Mouse (Mus musculus): ENCODE results near the gene Eif2a.

The Eif2a gene

GRCm38 (mm10) chr3:58525652-58526407 lies at the start of gene Eif2a, which contains the start of gene Serp1:
Gene Eif2a, plus strand, starts transcription at chr3:58525821.
Gene Serp1, minus strand, starts transcription at chr3:58525892.
- DNase-seq (ENCODE audit: extremely low spot score): peak; percentile 95

DNA sequence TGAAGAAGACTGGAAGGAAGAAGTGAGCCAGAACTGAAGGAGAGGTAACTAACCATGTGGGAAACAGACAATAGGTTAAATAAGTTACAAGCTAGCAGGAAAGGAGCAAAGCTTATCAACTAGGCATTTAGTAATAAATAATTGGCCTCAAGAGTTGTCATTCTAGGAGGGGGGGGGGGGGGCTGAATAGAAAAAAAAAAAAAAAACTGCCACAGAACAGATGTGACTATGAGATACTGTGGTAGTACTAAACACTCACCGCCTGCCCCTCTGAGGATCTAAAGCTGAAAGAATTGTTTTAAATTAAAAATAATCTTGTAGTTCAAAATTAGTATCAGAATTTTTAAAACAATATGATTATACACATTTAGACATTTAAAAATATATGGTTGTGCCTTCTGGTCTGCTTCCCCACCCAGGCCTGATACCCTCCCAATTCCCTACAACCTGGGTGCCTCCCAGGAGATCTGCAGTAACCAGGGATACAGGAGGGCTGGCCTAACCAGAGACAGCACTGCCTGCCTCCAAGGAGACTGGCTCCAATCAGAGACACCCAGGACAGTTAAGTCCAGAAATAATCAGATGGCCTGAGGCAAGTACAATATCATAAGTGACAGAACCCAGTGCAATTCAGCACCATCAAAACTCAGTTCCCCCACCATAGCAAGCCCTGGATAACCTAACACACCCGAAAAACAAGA lies 46.7 kb upstream of the Eif2a start:
- no peak for DNase-seq (ENCODE audit: extremely low spot score)

DNA sequence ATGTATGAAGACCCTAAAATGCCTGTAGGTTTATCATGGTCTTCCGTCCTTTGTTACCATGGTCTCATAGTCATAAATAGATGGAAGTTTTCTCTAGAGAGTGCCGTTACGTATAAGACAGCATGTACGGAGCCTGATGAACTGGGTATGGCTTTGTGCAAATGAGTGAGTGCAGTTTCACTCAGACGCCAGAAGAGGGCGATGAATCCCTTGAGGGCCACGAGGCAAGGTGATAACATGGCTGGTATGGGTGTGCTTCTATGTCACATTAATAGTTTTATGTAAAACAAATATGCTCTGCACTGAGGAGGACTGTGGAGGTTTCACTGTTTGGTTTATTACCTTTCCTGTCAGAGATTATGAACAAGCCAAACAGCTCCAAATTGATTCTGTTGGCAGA lies 39.7 kb upstream of the Eif2a start:
- DNase-seq (ENCODE audit: extremely low spot score): no peak

DNA sequence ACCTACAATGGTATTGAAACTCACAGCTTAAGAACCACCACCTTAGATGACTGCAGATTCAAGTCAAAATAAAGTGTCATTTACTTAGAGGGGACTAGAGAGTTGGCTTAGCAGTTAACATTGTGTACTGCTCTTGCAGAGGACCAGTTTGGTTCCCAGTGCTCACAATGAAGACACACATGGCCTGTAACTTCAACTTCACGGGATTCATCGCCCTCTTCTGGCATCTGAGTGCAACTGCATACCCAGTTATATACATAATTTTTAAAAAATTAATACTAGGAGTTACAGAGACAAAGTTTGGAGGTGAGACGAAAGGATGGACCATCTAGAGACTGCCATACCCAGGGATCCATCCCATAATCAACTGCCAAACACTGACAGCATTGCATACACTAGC lies 38.5 kb upstream of the Eif2a start:
- DNase-seq (ENCODE audit: extremely low spot score): no peak

DNA sequence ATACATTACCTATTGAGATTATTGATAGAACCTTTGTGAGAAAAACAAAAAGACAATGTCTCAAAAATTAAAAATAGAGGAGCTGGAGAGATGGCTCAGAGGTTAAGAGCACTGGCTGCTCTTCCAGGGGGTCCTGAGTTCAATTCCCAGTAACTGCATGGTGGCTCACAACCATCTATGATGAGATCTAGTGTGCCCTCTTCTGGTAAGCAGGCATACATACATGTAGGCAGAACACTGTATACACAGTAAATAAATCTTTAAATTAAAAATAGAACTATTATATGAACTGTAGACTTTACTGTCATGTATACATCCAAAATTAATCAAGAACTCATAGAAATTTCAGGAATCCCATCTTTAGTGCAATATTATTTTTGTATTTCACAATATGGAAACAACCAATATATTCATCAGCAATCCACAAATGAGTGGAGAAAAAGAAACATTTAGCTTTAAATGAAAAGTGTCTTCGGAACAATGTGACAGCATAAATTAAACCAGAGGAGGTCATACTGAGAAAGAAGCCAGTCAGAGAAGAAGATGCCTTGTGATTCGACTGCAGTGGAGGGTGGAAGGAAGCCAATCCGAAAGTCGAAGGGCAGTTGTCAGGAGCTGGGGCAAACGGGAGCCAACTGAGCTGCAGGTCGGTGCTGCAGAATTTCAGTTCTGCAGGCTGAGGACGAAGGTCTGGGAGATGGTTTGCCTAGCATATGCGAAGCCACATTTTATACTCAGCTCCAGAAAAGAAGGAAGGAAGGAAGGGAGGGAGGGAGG lies 37.4 kb upstream of the Eif2a start:
- DNase-seq (ENCODE audit: extremely low spot score): no peak

GRCm38 (mm10) chr3:58490787-58491186 lies 34.8 kb upstream of the Eif2a start:
- no peak for DNase-seq (ENCODE audit: extremely low spot score)

DNA sequence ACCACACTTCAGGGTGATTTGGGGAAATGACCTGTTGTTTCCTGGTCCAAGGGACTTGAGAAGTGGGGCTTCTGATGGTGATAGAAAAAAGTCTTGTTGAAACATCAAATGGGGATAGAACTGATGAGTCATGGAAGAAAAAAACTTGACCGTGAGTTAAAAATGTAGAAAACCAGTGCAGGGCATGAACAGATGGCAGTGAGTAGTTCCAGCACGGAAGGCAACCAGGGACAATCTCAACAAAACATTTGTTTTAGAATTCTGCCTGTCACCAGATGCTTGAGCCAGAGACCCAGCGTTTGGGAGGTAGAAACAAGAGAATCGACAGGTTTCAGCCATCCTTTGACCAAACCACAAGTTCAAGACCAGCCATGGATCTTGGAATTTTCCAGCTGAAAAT lies 32.0 kb upstream of the Eif2a start:
- no peak for DNase-seq (ENCODE audit: extremely low spot score)

GRCm38 (mm10) chr3:58501961-58502360 lies 23.7 kb upstream of the Eif2a start:
- DNase-seq (ENCODE audit: extremely low spot score): no peak

DNA sequence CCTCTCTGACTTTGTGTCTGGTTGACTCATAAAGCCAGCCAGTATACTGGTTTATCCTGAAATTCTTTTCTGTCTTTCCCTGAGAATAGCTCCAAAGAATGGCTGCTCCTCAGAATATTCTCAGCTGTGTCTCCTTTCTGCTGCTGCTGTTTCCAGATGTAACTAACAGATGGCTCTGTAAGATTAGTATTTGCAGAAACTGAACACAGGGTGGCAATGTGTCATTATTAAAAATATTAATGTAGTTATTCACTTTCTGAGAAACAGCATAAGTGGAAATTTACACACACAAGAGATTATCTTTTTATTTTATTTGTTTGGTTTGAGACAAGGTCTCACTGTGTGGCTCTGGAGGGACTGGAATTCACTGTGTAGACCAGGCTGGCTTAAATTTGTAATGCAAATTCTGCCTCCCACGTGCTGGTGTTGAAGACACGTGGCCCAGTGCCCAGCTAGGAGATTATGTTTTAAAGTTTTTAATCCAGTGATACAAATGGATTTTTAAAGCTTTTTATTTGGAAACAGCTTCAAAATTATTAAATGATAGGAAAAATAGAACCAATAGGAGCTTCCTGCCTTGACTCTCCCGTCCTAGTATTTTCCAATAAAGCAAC lies 21.8 kb upstream of the Eif2a start:
- DNase-seq (ENCODE audit: extremely low spot score): no peak

GRCm38 (mm10) chr3:58504676-58505075 lies 20.9 kb upstream of the Eif2a start:
- DNase-seq (ENCODE audit: extremely low spot score): no peak

DNA sequence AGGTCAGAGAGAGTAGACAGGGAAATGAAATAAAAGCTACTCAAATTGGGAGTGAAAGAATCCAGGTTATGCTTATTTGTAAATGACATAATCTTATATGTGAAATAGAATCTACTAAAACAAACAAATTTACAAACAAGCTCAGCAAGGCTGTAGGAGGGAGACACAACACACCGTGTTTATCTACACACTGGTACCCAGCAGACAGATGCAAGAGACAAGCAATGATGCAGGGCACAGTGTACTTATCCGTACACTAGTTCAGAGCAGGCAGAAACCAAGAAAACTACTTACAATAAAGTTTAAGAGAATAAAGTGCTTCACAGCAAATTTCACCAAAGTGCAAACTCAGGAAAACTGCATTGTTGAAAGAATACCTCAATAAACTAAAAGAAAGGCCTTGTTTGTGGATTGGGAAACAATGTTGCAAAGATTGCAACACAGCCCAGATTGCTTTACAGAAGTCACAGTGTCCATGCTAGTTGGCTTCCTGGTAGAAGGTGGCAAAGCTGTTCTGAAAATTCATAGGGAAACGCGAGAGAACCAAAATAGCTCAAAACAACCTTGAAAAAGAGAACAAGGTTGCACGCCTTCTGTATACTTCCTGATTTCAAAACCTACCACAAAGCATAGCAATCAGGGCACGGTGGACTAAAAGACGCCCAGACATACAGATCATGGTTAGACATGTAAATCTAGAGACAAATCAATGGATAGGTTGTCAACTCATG lies 17.4 kb upstream of the Eif2a start:
- DNase-seq (ENCODE audit: extremely low spot score): no peak

GRCm38 (mm10) chr3:58511581-58511980 lies 14.0 kb upstream of the Eif2a start:
- no peak for DNase-seq (ENCODE audit: extremely low spot score)

DNA sequence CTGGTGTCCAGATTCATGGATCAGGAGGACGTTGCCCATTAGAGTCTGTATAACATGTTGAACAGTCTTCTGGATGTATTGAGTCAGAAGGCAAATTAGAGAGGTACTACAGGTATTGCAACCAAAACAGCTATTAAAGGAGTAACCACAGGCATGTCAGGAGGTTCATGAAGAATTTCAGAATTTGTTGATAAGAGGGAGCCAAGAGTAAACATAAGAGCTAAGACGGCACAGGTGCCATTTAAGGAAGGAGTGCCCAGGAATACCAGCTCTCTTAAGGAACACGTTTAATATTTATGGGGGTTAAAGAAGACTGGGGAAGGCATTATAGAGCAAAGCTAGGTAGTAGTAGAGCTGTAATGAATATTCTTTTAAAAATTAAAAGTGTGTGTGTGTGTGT lies 12.9 kb upstream of the Eif2a start:
- DNase-seq (ENCODE audit: extremely low spot score): no peak

DNA sequence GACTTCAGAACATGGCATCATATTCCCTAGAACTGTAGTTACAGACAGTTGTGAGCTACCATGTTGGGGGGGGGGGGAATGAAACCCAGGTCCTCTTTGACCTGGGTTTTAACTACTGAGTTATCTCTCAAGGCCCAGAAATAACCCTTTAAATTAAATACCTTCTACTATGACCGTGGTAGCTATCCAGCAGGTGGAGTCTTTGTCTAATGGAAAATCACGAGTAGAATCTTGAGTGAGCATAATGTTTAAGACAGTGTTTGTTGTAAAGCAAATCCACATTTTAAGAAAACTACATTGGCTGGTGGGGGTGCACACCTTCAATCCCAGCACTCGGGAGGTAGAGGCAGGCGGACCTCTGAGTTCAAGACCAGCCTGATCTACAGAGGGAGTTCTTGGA lies 12.1 kb upstream of the Eif2a start:
- DNase-seq (ENCODE audit: extremely low spot score): no peak

GRCm38 (mm10) chr3:58515947-58516601 lies 9.5 kb upstream of the Eif2a start:
- DNase-seq (ENCODE audit: extremely low spot score): no peak

DNA sequence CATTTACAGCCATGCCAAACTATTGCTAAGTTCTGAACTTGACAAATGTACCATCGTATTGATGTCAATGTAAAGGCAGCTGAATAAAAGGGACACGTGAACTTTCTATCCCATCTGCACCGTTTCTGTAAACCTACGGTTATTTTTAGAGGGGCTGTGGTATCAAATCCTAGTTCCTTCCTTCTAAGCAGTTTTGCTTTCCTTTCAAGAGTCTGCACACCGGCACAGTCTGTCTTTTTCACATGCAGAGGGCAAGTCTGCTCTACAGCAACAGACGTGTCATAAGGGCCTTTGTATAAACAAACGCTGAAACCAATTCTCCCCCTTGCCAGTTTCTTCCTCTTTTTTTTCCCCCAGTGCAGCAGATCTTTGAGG lies 9.0 kb upstream of the Eif2a start:
- no peak for DNase-seq (ENCODE audit: extremely low spot score)

DNA sequence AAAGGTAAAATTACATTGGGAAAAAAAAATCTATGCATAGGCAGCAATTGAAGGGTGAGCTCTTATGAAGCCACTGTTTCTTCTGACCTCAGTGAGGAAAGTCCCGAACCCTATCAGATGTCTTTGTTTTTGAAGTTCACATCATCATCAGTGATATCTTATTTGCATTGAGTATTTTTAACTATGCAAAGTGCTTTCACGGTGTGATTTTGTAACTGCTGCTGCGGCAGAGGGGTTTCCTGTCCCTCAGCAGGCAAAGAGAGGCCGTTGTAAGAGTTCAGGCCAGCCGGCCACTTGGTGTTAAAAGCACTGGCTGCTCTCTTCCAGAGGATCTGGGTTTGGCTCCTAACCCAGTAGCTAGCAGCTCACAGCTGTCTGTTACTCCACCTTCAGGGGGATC lies 8.4 kb upstream of the Eif2a start:
- no peak for DNase-seq (ENCODE audit: extremely low spot score)

- no peak for DNase-seq (ENCODE audit: extremely low spot score)
Observed at GRCm38 (mm10) chr3:58517800-58518199, 7.8 kb upstream of the Eif2a start.

DNA sequence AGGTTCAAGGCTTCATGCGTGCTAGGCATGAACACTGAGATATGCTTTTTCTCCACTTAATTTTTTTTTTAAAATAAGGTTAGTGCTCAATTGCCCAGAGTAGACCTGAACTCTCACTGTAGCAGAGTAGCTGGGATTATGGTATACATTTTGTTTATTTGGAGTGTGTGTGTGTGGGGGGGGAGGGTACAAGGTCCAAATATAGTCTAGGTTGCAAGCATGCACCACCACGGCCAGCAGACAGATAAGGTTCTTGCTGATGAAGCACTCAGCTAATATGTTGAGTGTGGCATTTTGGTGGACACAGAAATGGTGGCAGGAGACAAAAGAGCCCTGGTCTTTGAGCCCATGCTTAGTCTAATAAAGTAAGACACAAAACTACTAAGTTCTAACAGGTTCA lies 6.7 kb upstream of the Eif2a start:
- no peak for DNase-seq (ENCODE audit: extremely low spot score)

DNA sequence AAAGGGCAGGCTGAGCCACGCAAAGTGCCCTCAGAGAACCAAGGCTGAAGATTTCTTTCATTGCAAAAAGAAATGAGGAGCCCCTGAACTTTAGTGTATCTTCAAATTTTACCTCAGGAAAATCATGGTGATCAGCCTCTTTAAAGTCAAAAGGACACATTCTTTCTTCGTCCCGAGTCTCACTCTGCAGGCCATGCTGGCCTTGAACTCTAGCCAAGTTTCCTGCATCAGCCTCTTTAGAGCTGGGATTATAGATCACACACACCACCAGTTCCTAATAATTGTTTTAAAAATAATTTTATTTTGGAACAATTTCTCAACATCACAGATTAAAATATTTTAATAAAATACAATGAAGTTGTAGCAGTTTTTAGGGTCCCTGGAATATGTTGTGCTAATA lies 6.1 kb upstream of the Eif2a start:
- DNase-seq (ENCODE audit: extremely low spot score): no peak

- DNase-seq (ENCODE audit: extremely low spot score): no peak
Observed at GRCm38 (mm10) chr3:58520286-58520685, 5.3 kb upstream of the Eif2a start.

Measured in embryo, embryonic 9.5 days (tissue).